Mouse (Mus musculus): Measurements from ENCODE around the gene Cradd. TPM values are rescaled to one million over a fixed set of nuclear protein-coding genes. Genes with fewer than 3 reads are reported as not detected.

Gene Cradd
- polyA plus RNA-seq, 1 experiment from 2014 or later, result 13.0 TPM

DNA sequence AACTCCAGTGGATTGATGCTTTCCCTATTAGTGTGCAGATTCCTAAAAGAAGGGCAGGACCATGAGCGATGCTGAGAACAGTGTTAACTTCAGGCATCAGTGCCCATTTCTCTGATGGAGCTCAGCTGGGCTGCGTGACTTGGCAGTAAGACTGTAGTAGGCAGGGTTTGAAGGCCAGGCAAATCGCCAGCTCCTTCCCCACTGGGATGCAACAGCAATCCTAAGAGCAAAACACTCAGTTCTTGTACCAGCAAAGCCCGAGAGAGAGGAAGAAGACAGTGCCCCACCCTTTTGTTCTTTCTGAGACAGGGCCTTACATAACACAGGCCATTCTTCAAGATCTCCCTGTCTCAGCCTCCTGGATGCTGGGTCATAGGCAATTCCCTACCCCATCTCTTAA is 140.9 kb downstream of the Cradd start:
- 59% methylated on average over 4 of the region's 4 CpGs for WGBS
- no peaks in the 10 kb centered on the region for H3K9me3 ChIP-seq (ENCODE audit: control insufficient read depth, low read depth, low read length)
- H3K27ac ChIP-seq (ENCODE audit: low read length), result no peak overlapping the region
- H3K4me2 ChIP-seq (replicated peaks; ENCODE audit: low read depth, low read length), result no peak overlapping the region
- H3K9ac ChIP-seq (replicated peaks; ENCODE audit: low read depth, low read length), result no peak overlapping the region
- H3K4me3 ChIP-seq (ENCODE audit: low read depth, low read length), result no peak overlapping the region
- H3K4me1 ChIP-seq (ENCODE audit: control insufficient read depth, insufficient read depth, low read length), result no peaks in the 10 kb centered on the region; the same call in 1 of the 2 replicates
- no peaks in the 10 kb centered on the region for H3K36me3 ChIP-seq (ENCODE audit: control insufficient read depth, insufficient read depth, low read length)
- no peaks in the 10 kb centered on the region for H3K27me3 ChIP-seq (ENCODE audit: control insufficient read depth, insufficient read depth, low read length)
- ATAC-seq (ENCODE audit: insufficient number of reproducible peaks, insufficient read depth, low FRiP score, low read depth), result no peak

- no peak for ATAC-seq (ENCODE audit: insufficient number of reproducible peaks, insufficient read depth, low FRiP score, low read depth)
- H3K9ac ChIP-seq (replicated peaks; ENCODE audit: low read depth, low read length), result no peak overlapping the region
- H3K4me1 ChIP-seq (ENCODE audit: control insufficient read depth, insufficient read depth, low read length), result no peaks in the 10 kb centered on the region; the same call in 1 of the 2 replicates
- no peak overlapping the region for H3K27ac ChIP-seq (ENCODE audit: low read length)
- H3K4me2 ChIP-seq (replicated peaks; ENCODE audit: low read depth, low read length), result no peak overlapping the region
- H3K27me3 ChIP-seq (ENCODE audit: control insufficient read depth, insufficient read depth, low read length), result no peaks in the 10 kb centered on the region
- 84% methylated on average over 4 of the region's 4 CpGs for WGBS
- H3K9me3 ChIP-seq (ENCODE audit: control insufficient read depth, low read depth, low read length), result no peaks in the 10 kb centered on the region
- H3K4me3 ChIP-seq (ENCODE audit: low read depth, low read length), result no peak overlapping the region
- no peaks in the 10 kb centered on the region for H3K36me3 ChIP-seq (ENCODE audit: control insufficient read depth, insufficient read depth, low read length)
Observed at GRCm38 (mm10) chr10:95182405-95182804, 141.5 kb downstream of the Cradd start.

DNA sequence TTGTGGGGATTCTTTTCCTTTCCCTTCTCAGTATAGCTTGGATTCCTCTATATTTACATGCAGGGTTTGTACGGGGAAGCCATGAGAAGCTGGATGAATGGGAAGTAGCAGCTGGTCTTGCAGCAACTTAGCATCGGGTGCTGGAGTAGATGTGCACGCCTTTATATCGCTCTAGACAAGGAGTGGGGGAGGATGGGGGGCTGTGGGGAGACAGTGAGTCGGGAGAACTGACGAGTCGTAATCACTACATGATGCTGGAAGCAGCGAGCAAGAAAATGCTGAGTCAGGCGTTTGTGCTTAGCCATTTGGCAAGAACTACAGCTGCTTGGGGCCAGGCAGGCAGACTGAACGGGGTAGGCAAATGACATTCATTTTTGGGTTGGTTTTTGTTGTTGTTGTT is 142.4 kb downstream of the Cradd start:
- Histone ChIP-seq H3K36me3 (ENCODE audit: control insufficient read depth, insufficient read depth, low read length) (no peaks in the 10 kb centered on the region), H3K9me3 (ENCODE audit: control insufficient read depth, low read depth, low read length) (no peaks in the 10 kb centered on the region), H3K4me3 (ENCODE audit: low read depth, low read length) (no peak overlapping the region), H3K27ac (ENCODE audit: low read length) (no peak overlapping the region), H3K9ac (replicated peaks; ENCODE audit: low read depth, low read length) (no peak overlapping the region), H3K4me2 (replicated peaks; ENCODE audit: low read depth, low read length) (no peak overlapping the region), H3K4me1 (ENCODE audit: control insufficient read depth, insufficient read depth, low read length) (no peaks in the 10 kb centered on the region; the same call in 1 of the 2 replicates), H3K27me3 (ENCODE audit: control insufficient read depth, insufficient read depth, low read length) (no peaks in the 10 kb centered on the region)
- ATAC-seq (ENCODE audit: insufficient number of reproducible peaks, insufficient read depth, low FRiP score, low read depth), result no peak; the same call in 1 of the 2 replicates
- 58% methylated on average over 10 of the region's 10 CpGs for WGBS

DNA sequence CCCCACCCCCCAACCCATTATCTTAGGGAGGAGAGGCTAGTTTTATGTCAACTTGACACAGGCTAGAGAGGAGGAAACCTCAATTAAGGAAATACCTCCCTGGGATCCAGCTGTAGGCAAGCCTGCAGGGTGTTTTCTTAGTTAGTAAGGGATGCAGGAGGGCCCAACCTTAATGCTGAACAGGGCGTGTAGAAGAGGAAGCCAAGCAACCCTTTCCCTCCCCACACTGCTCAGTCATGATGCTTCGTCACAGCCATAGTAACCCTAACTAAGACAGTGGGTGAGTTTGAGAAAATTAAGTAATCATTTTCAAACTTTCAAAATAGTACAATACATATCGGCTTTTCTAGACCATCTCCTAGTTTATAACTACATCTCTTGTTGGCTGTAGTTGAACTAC is 143.0 kb downstream of the Cradd start:
- Histone ChIP-seq H3K36me3 (ENCODE audit: control insufficient read depth, insufficient read depth, low read length) (no peaks in the 10 kb centered on the region), H3K4me3 (ENCODE audit: low read depth, low read length) (no peak overlapping the region), H3K4me1 (ENCODE audit: control insufficient read depth, insufficient read depth, low read length) (no peaks in the 10 kb centered on the region; the same call in 1 of the 2 replicates), H3K9me3 (ENCODE audit: control insufficient read depth, low read depth, low read length) (no peaks in the 10 kb centered on the region), H3K4me2 (replicated peaks; ENCODE audit: low read depth, low read length) (no peak overlapping the region), H3K27me3 (ENCODE audit: control insufficient read depth, insufficient read depth, low read length) (no peaks in the 10 kb centered on the region), H3K9ac (replicated peaks; ENCODE audit: low read depth, low read length) (no peak overlapping the region), H3K27ac (ENCODE audit: low read length) (no peak overlapping the region)
- WGBS, result 73% methylated on average over 3 of the region's 3 CpGs
- ATAC-seq (ENCODE audit: insufficient number of reproducible peaks, insufficient read depth, low FRiP score, low read depth), result 0 out of 2 replicates have a peak, but pooled peaks have one; percentile 28

GRCm38 (mm10) chr10:95180177-95180576 is 143.8 kb downstream of the Cradd start:
- H3K36me3 ChIP-seq (ENCODE audit: control insufficient read depth, insufficient read depth, low read length), result no peaks in the 10 kb centered on the region
- H3K4me1 ChIP-seq (ENCODE audit: control insufficient read depth, insufficient read depth, low read length), result peaks cover 3% of the 10 kb centered on the region; the same call in 1 of the 2 replicates
- H3K4me3 ChIP-seq (ENCODE audit: low read depth, low read length), result no peak overlapping the region
- ATAC-seq (ENCODE audit: insufficient number of reproducible peaks, insufficient read depth, low FRiP score, low read depth), result no peak
- H3K9me3 ChIP-seq (ENCODE audit: control insufficient read depth, low read depth, low read length), result no peaks in the 10 kb centered on the region
- no peaks in the 10 kb centered on the region for H3K27me3 ChIP-seq (ENCODE audit: control insufficient read depth, insufficient read depth, low read length)
- 74% methylated on average over 8 of the region's 8 CpGs for WGBS
- no peak overlapping the region for H3K9ac ChIP-seq (replicated peaks; ENCODE audit: low read depth, low read length)
- H3K4me2 ChIP-seq (replicated peaks; ENCODE audit: low read depth, low read length), result no peak overlapping the region
- H3K27ac ChIP-seq (ENCODE audit: low read length), result no peak overlapping the region

GRCm38 (mm10) chr10:95178785-95179184 is 145.1 kb downstream of the Cradd start:
- Histone ChIP-seq H3K27ac (ENCODE audit: low read length) (no peak overlapping the region), H3K9me3 (ENCODE audit: control insufficient read depth, low read depth, low read length) (no peaks in the 10 kb centered on the region), H3K27me3 (ENCODE audit: control insufficient read depth, insufficient read depth, low read length) (no peaks in the 10 kb centered on the region), H3K36me3 (ENCODE audit: control insufficient read depth, insufficient read depth, low read length) (no peaks in the 10 kb centered on the region), H3K9ac (replicated peaks; ENCODE audit: low read depth, low read length) (no peak overlapping the region), H3K4me1 (ENCODE audit: control insufficient read depth, insufficient read depth, low read length) (peaks cover 6% of the 10 kb centered on the region; the same call in 1 of the 2 replicates), H3K4me2 (replicated peaks; ENCODE audit: low read depth, low read length) (no peak overlapping the region), H3K4me3 (ENCODE audit: low read depth, low read length) (no peak overlapping the region)
- whole genome bisulfite sequencing, result 81% methylated on average over 4 of the region's 4 CpGs
- no peak for ATAC-seq (ENCODE audit: insufficient number of reproducible peaks, insufficient read depth, low FRiP score, low read depth)

- Histone ChIP-seq H3K4me2 (replicated peaks; ENCODE audit: low read depth, low read length) (no peak overlapping the region), H3K27me3 (ENCODE audit: control insufficient read depth, insufficient read depth, low read length) (no peaks in the 10 kb centered on the region), H3K27ac (ENCODE audit: low read length) (no peak overlapping the region), H3K4me3 (ENCODE audit: low read depth, low read length) (no peak overlapping the region), H3K9me3 (ENCODE audit: control insufficient read depth, low read depth, low read length) (no peaks in the 10 kb centered on the region), H3K4me1 (ENCODE audit: control insufficient read depth, insufficient read depth, low read length) (peaks cover 6% of the 10 kb centered on the region; the same call in 1 of the 2 replicates), H3K9ac (replicated peaks; ENCODE audit: low read depth, low read length) (no peak overlapping the region), H3K36me3 (ENCODE audit: control insufficient read depth, insufficient read depth, low read length) (no peaks in the 10 kb centered on the region)
- ATAC-seq (ENCODE audit: insufficient number of reproducible peaks, insufficient read depth, low FRiP score, low read depth), result no peak
- WGBS, result 41% methylated on average over 25 of the region's 26 CpGs
Observed at GRCm38 (mm10) chr10:95175423-95176120, 148.4 kb downstream of the Cradd start.

GRCm38 (mm10) chr10:95174260-95174659 is 149.7 kb downstream of the Cradd start:
- Histone ChIP-seq H3K9ac (replicated peaks; ENCODE audit: low read depth, low read length) (no peak overlapping the region), H3K27me3 (ENCODE audit: control insufficient read depth, insufficient read depth, low read length) (no peaks in the 10 kb centered on the region), H3K4me1 (ENCODE audit: control insufficient read depth, insufficient read depth, low read length) (peaks cover 6% of the 10 kb centered on the region; the same call in 1 of the 2 replicates), H3K9me3 (ENCODE audit: control insufficient read depth, low read depth, low read length) (no peaks in the 10 kb centered on the region), H3K4me3 (ENCODE audit: low read depth, low read length) (no peak overlapping the region), H3K36me3 (ENCODE audit: control insufficient read depth, insufficient read depth, low read length) (no peaks in the 10 kb centered on the region), H3K4me2 (replicated peaks; ENCODE audit: low read depth, low read length) (no peak overlapping the region), H3K27ac (ENCODE audit: low read length) (no peak overlapping the region)
- whole genome bisulfite sequencing, result 65% methylated on average over 6 of the region's 6 CpGs
- ATAC-seq (ENCODE audit: insufficient number of reproducible peaks, insufficient read depth, low FRiP score, low read depth), result no peak
